Mouse (Mus musculus): Measurements from ENCODE around the gene Cd209d.
"Not testable (repeated sequence)": the region's sequence is repeated elsewhere in the genome, so short reads cannot be mapped to it uniquely, and the experiment has no call there.

Cd209d gene

DNA sequence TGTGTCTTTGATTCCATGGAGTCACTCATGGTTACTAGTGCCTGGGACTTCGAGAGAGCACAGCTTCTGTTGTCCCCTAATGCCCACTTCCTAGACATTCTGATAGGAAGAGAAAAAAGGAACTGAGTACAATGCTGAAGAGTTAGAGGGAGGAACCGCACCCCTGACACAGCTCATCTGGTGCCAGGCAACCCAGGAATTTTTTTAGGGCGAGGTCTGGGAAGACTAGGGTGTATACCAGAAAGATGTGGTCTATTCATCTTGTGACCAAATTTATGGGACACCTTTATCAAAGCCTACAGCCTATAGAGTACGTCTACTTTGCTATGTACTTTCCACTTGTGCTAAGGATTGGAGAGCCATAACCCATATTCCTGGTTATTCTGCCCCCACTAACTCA is at the start of gene Cd209d:
Gene Cd209d, minus strand, starts transcription at position 101 of the 400 bp plus-strand sequence.
- no peak for DNase-seq (ENCODE audit: low read depth, low spot score)

DNA sequence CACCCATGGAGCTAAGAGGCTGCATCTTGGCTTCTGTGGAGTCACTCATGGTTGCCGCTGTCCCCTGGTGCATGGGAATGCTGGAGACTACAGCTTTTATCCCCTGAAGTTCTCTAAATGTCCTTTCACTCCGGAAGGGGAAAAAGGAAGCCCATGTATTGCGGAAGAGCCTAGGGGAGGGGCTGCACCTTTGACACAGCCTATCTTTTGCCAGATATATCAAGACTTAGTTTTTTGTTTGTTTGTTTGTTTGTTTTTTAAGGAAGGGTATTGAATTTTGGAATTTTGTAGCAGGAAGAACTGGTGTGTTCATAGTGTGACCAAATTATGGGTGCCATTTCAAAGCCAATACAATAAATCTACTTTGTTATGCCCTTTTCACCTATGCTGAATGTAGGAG is 48.4 kb upstream of the Cd209d start, which contains the start of gene Cd209b:
Gene Cd209b, minus strand, starts transcription at position 101 of the 400 bp plus-strand sequence.
- no peak for DNase-seq (ENCODE audit: low read depth, low spot score)

DNA sequence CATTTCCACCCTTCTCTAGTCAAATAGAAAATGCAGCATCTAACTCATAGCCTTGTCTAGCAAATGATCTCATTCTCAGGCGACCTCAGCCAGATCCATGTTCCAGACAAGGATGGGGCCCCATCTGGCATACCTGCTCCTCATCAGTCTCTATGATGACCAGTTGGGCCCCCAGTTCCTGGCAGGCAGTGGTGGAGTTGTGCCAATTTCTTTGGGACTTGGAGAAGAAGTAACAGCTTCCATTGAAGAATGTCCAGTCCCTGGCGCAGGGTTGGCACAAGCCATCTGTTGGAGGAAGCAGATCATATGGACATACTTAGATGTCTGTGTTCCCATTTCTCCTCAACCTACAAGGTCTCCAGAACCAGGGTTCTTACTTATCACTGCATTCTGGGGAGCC is 2.2 kb downstream of the Cd209d start:
- DNase-seq (ENCODE audit: low read depth, low spot score): peak; percentile 2

DNA sequence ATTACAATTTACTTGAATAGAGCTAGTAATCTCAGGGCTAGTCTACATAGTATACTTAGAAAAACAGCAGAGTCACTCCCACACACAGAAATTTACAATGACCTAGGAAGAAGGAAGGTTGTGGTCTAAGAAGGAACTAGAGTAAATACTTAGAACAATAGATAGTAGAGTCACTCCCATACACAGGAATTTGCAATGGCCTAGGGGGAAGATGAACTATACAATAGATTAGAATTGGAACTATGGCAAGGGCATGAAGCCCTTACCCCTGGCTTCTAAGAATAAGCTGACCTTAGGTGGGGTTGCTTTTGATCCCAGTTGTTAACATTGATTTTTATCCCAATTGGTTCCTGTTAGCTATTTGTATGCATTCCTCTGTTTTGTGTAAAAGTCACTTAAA is 15.6 kb downstream of the Cd209d start:
- not testable (repeated sequence) for DNase-seq (ENCODE audit: low read depth, low spot score)

DNA sequence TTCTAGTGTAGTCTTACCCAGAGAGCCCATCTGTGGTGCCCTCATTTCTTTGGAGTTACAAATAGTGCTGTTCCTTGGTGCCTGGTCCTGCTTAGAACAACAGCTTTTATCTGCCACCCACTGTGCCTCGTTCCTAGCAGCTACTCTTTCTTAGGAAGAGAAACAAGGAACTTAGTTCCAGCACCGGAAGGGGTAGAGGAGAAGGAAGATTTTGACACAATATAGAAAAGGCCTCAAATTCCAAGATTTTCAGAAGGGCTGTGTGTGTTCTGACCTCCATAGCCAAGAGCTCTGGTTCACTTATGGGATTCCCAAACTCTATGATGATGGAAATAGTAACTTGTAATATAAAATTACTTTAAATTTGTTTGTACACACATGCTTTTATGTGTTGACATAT is 24.1 kb downstream of the Cd209d start, which contains the start of gene Cd209e:
Gene Cd209e, minus strand, starts transcription at position 101 of the 400 bp plus-strand sequence.
- DNase-seq (ENCODE audit: low read depth, low spot score): no peak
